In genomic region chr14:14062531-14063245, GRCm38 (mm10) we compare ENCODE assay signal across 12 mouse cellular contexts.
"Had no signal": no experiment of that assay in that cellular context is flagged by ENCODE, and none has a peak within 500 bp of the region (broad histone marks: within the 10 kb centered on the region; RNA-seq: fewer than 3 reads in every experiment).

No protein-coding gene starts in this region.

- H3K9ac ChIP-seq: limb, embryonic 13.5 days; liver, embryonic 14.5 days; neural tube, embryonic 15.5 days had no signal

- DNase-seq: kidney, adult 8-10 months; kidney, postnatal 25 days; left cerebral cortex, postnatal 4 days; lung, postnatal 4 days; thymus, adult 18-20 months; thymus, postnatal 14 days had no signal

- ATAC-seq: midbrain, embryonic 16.5 days had no signal

- H3K27ac ChIP-seq: limb, embryonic 13.5 days; liver, embryonic 14.5 days; midbrain, embryonic 10.5 days; neural tube, embryonic 15.5 days; stomach, postnatal 0 days had no signal

- H3K4me2 ChIP-seq: limb, embryonic 13.5 days; neural tube, embryonic 15.5 days had no signal

- H3K27me3 ChIP-seq: limb, embryonic 13.5 days; neural tube, embryonic 15.5 days had no signal

- H3K9me3 ChIP-seq: limb, embryonic 13.5 days; neural tube, embryonic 15.5 days had no signal

- H3K4me3 ChIP-seq: limb, embryonic 13.5 days; midbrain, embryonic 10.5 days; neural tube, embryonic 15.5 days had no signal
